Mouse (Mus musculus) midbrain, embryonic 11.5 days (tissue): ENCODE measurements around the gene Hoxb3. TPM values are rescaled to one million over a fixed set of nuclear protein-coding genes. Genes with fewer than 3 reads are reported as not detected.

Source experiments
- ATAC-seq: fragments of 200-750 bp; cut with Nextera tagmentation; 2 replicates; pipeline ENCODE4 v1.8.0; 2017; ENCODE audit warnings: moderate TSS enrichment, moderate library complexity; ENCODE audit not compliant: low FRiP score
- DNase-seq: peaks from one replicate; pipeline ENCODE4 v3.0.0; 2015; ENCODE audit warnings: low spot score; ENCODE audit errors: missing footprints
- H3K27ac ChIP-seq: fragments of 300-500 bp; sonication (generic); 2 replicates; pipeline ENCODE4 v1.5.1; 2014; ENCODE audit warnings: low read depth, low read length
- H3K27me3 ChIP-seq: fragments of 300-500 bp; sonication (generic); 2 replicates; pipeline ENCODE4 v1.6.1; 2014; ENCODE audit warnings: mild to moderate bottlenecking, low read length, moderate library complexity, mixed read lengths; ENCODE audit not compliant: control insufficient read depth, insufficient read depth
- H3K36me3 ChIP-seq: fragments of 300-500 bp; sonication (generic); 2 replicates; pipeline ENCODE4 v1.6.1; 2014; ENCODE audit warnings: mild to moderate bottlenecking, low read length, moderate library complexity, mixed read lengths; ENCODE audit not compliant: control insufficient read depth, insufficient read depth
- H3K4me1 ChIP-seq: fragments of 300-500 bp; sonication (generic); 2 replicates; pipeline ENCODE4 v1.6.1; 2014; ENCODE audit warnings: low read length; ENCODE audit not compliant: control insufficient read depth, insufficient read depth
- H3K4me2 ChIP-seq: fragments of 300-500 bp; sonication (generic); 2 replicates; pipeline ENCODE4 v1.6.1; 2014; ENCODE audit warnings: mild to moderate bottlenecking, moderate library complexity
- H3K4me3 ChIP-seq: fragments of 300-500 bp; sonication (generic); 2 replicates; pipeline ENCODE4 v1.5.1; 2014; ENCODE audit warnings: low read depth, low read length
- H3K9ac ChIP-seq: fragments of 300-500 bp; sonication (generic); 2 replicates; pipeline ENCODE4 v1.6.1; 2014; ENCODE audit warnings: low read length
- H3K9me3 ChIP-seq: fragments of 300-500 bp; sonication (generic); 2 replicates; pipeline ENCODE4 v1.6.1; 2016; ENCODE audit warnings: low read length; ENCODE audit not compliant: control insufficient read depth
- WGBS: fragments of 180-500 bp; shearing (Covaris S2); extraction: QIAGEN DNeasy Blood & Tissue Kit; methylation state at CpG from one replicate; pipeline ENCODE4 v1.1.7; 2014; 5-methylcytosine and 5-hydroxymethylcytosine counted together
- polyA plus RNA-seq: library from polyadenylated mRNA; unstranded; fragments of >200 nt; fragmentation: Nextera tagmentation; extraction: Ambion mirVana; gene quantifications from 2 replicates; pipeline ENCODE4 v1.2.1, GENCODE M21; 2014

Hoxb3 gene
- polyA plus RNA-seq, 1 experiment from 2014 or later, result not detected

GRCm38 (mm10) chr11:96322738-96323137 is 388 bp upstream of the Hoxb3 start:
- 5% methylated on average over 6 of the region's 6 CpGs for WGBS
- H3K9me3 ChIP-seq, result no peaks in the 10 kb centered on the region
- H3K4me2 ChIP-seq, result no peak overlapping the region
- H3K4me1 ChIP-seq, result peaks cover 5% of the 10 kb centered on the region
- H3K9ac ChIP-seq, result no peak overlapping the region
- no peak for ATAC-seq
- H3K4me3 ChIP-seq, result no peak overlapping the region
- no peak for DNase-seq
- no peak overlapping the region for H3K27ac ChIP-seq
- no peaks in the 10 kb centered on the region for H3K36me3 ChIP-seq
- H3K27me3 ChIP-seq, result peaks cover 100% of the 10 kb centered on the region

- H3K4me1 ChIP-seq, result peaks cover under 1% of the 10 kb centered on the region; the same call in 1 of the 2 replicates
- DNase-seq (no peak), ATAC-seq (no peak)
- H3K27me3 ChIP-seq, result peaks cover 100% of the 10 kb centered on the region
- H3K9me3 ChIP-seq, result no peaks in the 10 kb centered on the region
- WGBS, result 1% methylated on average over 5 of the region's 5 CpGs
- no peak overlapping the region for H3K4me3 ChIP-seq
- H3K36me3 ChIP-seq, result no peaks in the 10 kb centered on the region
- H3K9ac ChIP-seq, result no peak overlapping the region
- H3K4me2 ChIP-seq, result no peak overlapping the region
- H3K27ac ChIP-seq, result no peak overlapping the region
Measured at GRCm38 (mm10) chr11:96324125-96324524, 999 bp downstream of the Hoxb3 start.

GRCm38 (mm10) chr11:96324965-96325364 is 1.8 kb downstream of the Hoxb3 start:
- no peak for DNase-seq
- Histone ChIP-seq H3K36me3 (no peaks in the 10 kb centered on the region), H3K4me2 (no peak overlapping the region), H3K27ac (no peak overlapping the region), H3K4me1 (no peaks in the 10 kb centered on the region), H3K27me3 (peaks cover 100% of the 10 kb centered on the region), H3K4me3 (no peak overlapping the region), H3K9me3 (no peaks in the 10 kb centered on the region), H3K9ac (no peak overlapping the region)
- no peak for ATAC-seq
- WGBS, result 2% methylated on average over 8 of the region's 8 CpGs

GRCm38 (mm10) chr11:96325747-96326212 is 2.7 kb downstream of the Hoxb3 start:
- no peak overlapping the region for H3K4me2 ChIP-seq
- H3K27ac ChIP-seq, result no peak overlapping the region
- H3K36me3 ChIP-seq, result no peaks in the 10 kb centered on the region
- H3K4me1 ChIP-seq, result no peaks in the 10 kb centered on the region
- 2% methylated on average over 22 of the region's 22 CpGs for WGBS
- peaks cover 100% of the 10 kb centered on the region for H3K27me3 ChIP-seq
- ATAC-seq (no peak), DNase-seq (no peak)
- H3K9ac ChIP-seq, result no peak overlapping the region
- H3K4me3 ChIP-seq, result no peak overlapping the region
- no peaks in the 10 kb centered on the region for H3K9me3 ChIP-seq

- ATAC-seq, result no peak
Measured at GRCm38 (mm10) chr11:96326705-96327104, 3.6 kb downstream of the Hoxb3 start.

GRCm38 (mm10) chr11:96327122-96327521 is 4.0 kb downstream of the Hoxb3 start:
- no peaks in the 10 kb centered on the region for H3K4me1 ChIP-seq
- H3K9ac ChIP-seq, result no peak overlapping the region
- no peak overlapping the region for H3K4me2 ChIP-seq
- WGBS, result 3% methylated on average over 7 of the region's 7 CpGs
- H3K27ac ChIP-seq, result no peak overlapping the region
- no peak overlapping the region for H3K4me3 ChIP-seq
- H3K9me3 ChIP-seq, result no peaks in the 10 kb centered on the region
- peaks cover 100% of the 10 kb centered on the region for H3K27me3 ChIP-seq
- DNase-seq (no peak), ATAC-seq (no peak)
- no peaks in the 10 kb centered on the region for H3K36me3 ChIP-seq

More at GRCm38 (mm10) chr11:96326705-96327104, 3.6 kb downstream of the Hoxb3 start:
- Histone ChIP-seq H3K9me3 (no peaks in the 10 kb centered on the region), H3K27ac (no peak overlapping the region), H3K27me3 (peaks cover 100% of the 10 kb centered on the region), H3K9ac (no peak overlapping the region), H3K4me2 (no peak overlapping the region), H3K4me1 (no peaks in the 10 kb centered on the region), H3K4me3 (no peak overlapping the region), H3K36me3 (no peaks in the 10 kb centered on the region)
- under 1% methylated on average over 12 of the region's 12 CpGs for WGBS
- DNase-seq, result no peak

- Histone ChIP-seq H3K4me2 (no peak overlapping the region), H3K4me3 (no peak overlapping the region), H3K9ac (no peak overlapping the region), H3K36me3 (no peaks in the 10 kb centered on the region), H3K9me3 (no peaks in the 10 kb centered on the region), H3K27ac (no peak overlapping the region), H3K4me1 (no peaks in the 10 kb centered on the region), H3K27me3 (peaks cover 100% of the 10 kb centered on the region)
- WGBS, result 1% methylated on average over 5 of the region's 5 CpGs
- no peak for ATAC-seq
- no peak for DNase-seq
Measured at GRCm38 (mm10) chr11:96327750-96328149, 4.6 kb downstream of the Hoxb3 start.

- no peak overlapping the region for H3K4me3 ChIP-seq
- DNase-seq (no peak), ATAC-seq (no peak)
- H3K27me3 ChIP-seq, result peaks cover 100% of the 10 kb centered on the region
- H3K36me3 ChIP-seq, result no peaks in the 10 kb centered on the region
- H3K4me2 ChIP-seq, result no peak overlapping the region
- no peak overlapping the region for H3K27ac ChIP-seq
- no peak overlapping the region for H3K9ac ChIP-seq
- H3K9me3 ChIP-seq, result no peaks in the 10 kb centered on the region
- WGBS, result 5% methylated on average over 8 of the region's 8 CpGs
- H3K4me1 ChIP-seq, result no peaks in the 10 kb centered on the region
Measured at GRCm38 (mm10) chr11:96328605-96329004, 5.5 kb downstream of the Hoxb3 start.

- H3K36me3 ChIP-seq, result no peaks in the 10 kb centered on the region
- H3K4me3 ChIP-seq, result no peak overlapping the region
- H3K4me2 ChIP-seq, result no peak overlapping the region
- ATAC-seq, result no peak
- WGBS, result under 1% methylated on average over 8 of the region's 8 CpGs
- H3K9ac ChIP-seq, result no peak overlapping the region
- DNase-seq, result no peak
- peaks cover 100% of the 10 kb centered on the region for H3K27me3 ChIP-seq
- H3K9me3 ChIP-seq, result no peaks in the 10 kb centered on the region
- H3K27ac ChIP-seq, result no peak overlapping the region
- no peaks in the 10 kb centered on the region for H3K4me1 ChIP-seq
Measured at GRCm38 (mm10) chr11:96332105-96332504, 9.0 kb downstream of the Hoxb3 start.
